23 mouse cellular contexts compared by ENCODE assay signal in the genomic region with DNA sequence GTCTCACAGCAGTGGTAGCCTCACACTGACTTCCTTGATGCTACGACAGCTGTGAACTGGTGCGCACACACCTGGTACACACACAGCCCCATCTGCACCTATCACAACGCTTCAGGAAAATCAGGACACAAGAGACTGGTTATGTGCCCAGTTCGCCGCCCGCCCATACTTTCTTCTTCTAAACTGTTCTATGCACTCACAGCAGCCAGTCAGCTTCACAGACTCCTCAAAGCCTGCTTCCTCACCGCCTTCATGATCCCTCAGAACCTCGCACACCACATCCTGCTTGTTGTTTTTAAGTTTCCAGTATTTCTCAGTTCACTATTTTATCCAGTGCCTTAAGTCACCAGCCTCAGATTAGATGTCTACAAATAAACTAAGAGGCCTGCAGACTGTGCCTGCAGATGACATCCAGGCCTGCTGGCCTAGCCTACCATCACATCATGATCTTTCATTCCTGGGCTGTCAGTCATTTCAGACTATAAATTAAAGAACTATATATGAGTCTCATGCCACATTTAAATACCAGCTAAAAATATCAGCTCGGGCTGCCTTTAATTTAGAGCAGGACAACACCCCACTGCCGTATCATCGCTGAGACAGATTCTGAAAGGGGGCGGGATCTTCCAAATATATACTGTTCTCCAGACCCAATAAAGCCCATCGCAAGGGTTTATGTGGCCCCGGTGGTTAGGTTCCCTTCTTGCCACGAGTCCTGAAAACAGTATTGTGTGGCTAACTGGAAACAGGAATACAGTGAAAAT. TPM values are rescaled to one million over a fixed set of nuclear protein-coding genes. Genes with fewer than 3 reads are reported as not detected.
DNase-seq lines count a peak whose midpoint lies in the region; ATAC-seq and TF ChIP-seq lines count a peak whose summit lies in the region.
"Had no signal": no experiment of that assay in that cellular context is flagged by ENCODE, and none has a peak within 500 bp of the region (broad histone marks: within the 10 kb centered on the region; RNA-seq: fewer than 3 reads in every experiment).

No protein-coding gene starts in this region.

- H3K9me3 ChIP-seq in embryonic facial prominence, embryonic 14.5 days (ENCODE audit: control insufficient read depth, low read length), result no peaks in the 10 kb centered on the region
- H3K9me3 ChIP-seq: forebrain, embryonic 13.5 days; hindbrain, embryonic 15.5 days; megakaryocyte, embryonic 14.5 days; stomach, embryonic 15.5 days had no signal

- H3K27me3 ChIP-seq in embryonic facial prominence, embryonic 14.5 days (replicated peaks; ENCODE audit: control insufficient read depth, insufficient read depth, low read length), result no peaks in the 10 kb centered on the region
- H3K27me3 ChIP-seq: forebrain, embryonic 13.5 days; hindbrain, embryonic 15.5 days; stomach, embryonic 15.5 days had no signal

- H3K4me2 ChIP-seq in embryonic facial prominence, embryonic 14.5 days (ENCODE audit: low read depth, low read length), result no peak overlapping the region
- H3K4me2 ChIP-seq: forebrain, embryonic 13.5 days; hindbrain, embryonic 15.5 days; stomach, embryonic 15.5 days had no signal

- 83% methylated on average over 15 of the region's 15 CpGs for WGBS in embryonic facial prominence, embryonic 14.5 days

- no peaks in the 10 kb centered on the region for H3K36me3 ChIP-seq in embryonic facial prominence, embryonic 14.5 days (ENCODE audit: control insufficient read depth, insufficient read depth, low read length)
- H3K36me3 ChIP-seq: hindbrain, embryonic 15.5 days; stomach, embryonic 15.5 days had no signal

- no peak; the same call in 1 of the 2 replicates for ATAC-seq in embryonic facial prominence, embryonic 14.5 days (ENCODE audit: low read depth)
- ATAC-seq: CD4-positive, CD25-positive, alpha-beta regulatory T cell, adult 4 months; lung, postnatal 0 days; midbrain, embryonic 16.5 days had no signal

- H3K9ac ChIP-seq in embryonic facial prominence, embryonic 14.5 days (ENCODE audit: low read depth, low read length), result no peak overlapping the region
- H3K9ac ChIP-seq: forebrain, embryonic 13.5 days; hindbrain, embryonic 15.5 days; liver, embryonic 14.5 days; stomach, embryonic 15.5 days had no signal

- no peak overlapping the region for H3K4me3 ChIP-seq in embryonic facial prominence, embryonic 14.5 days (ENCODE audit: low read depth, low read length)
- H3K4me3 ChIP-seq in layer of hippocampus, adult 2 months, result no peak overlapping the region
- H3K4me3 ChIP-seq: forebrain, embryonic 13.5 days; heart, adult 2 months; hindbrain, embryonic 15.5 days; megakaryocyte, embryonic 14.5 days; stomach, embryonic 15.5 days had no signal

- TF ChIP-seq CTCF in layer of hippocampus, adult 2 months (conservative IDR thresholded peaks at IDR 0.05), result no peak

- peaks cover 34% of the 10 kb centered on the region for H3K4me1 ChIP-seq in embryonic facial prominence, embryonic 14.5 days (ENCODE audit: control insufficient read depth, insufficient read depth, low read length)
- H3K4me1 ChIP-seq: megakaryocyte, embryonic 14.5 days had no signal

- intact Hi-C loops in left cerebral cortex, postnatal 14 days (cut with DNase I), result no loop called here
- intact Hi-C loops in left cerebral cortex, postnatal 4 days (cut with DNase I), result no loop called here

- H3K27ac ChIP-seq in embryonic facial prominence, embryonic 14.5 days (replicated peaks; ENCODE audit: low read depth, low read length), result 0 out of 2 replicates have a peak overlapping the region, but pooled peaks have one; percentile 17
- H3K27ac ChIP-seq in layer of hippocampus, adult 2 months, result no peak overlapping the region
- H3K27ac ChIP-seq: forebrain, embryonic 13.5 days; heart, adult 2 months; hindbrain, embryonic 15.5 days; liver, embryonic 14.5 days; stomach, embryonic 15.5 days had no signal

- peak; percentile 30 to 33 for DNase-seq in left cerebral cortex, postnatal 14 days (ENCODE audit: low spot score in 2 of 2)
- DNase-seq in left cerebral cortex, postnatal 4 days, result no peak
- DNase-seq in T-cell, adult 2 months (ENCODE audit: low spot score), result peak; percentile 66
- no peak for DNase-seq in embryonic facial prominence, embryonic 14.5 days (ENCODE audit: low spot score)
- peak; percentile 16 to 22 for DNase-seq in thymus, postnatal 10 days (ENCODE audit: low spot score in 2 of 2)
- no peak for DNase-seq in layer of hippocampus, postnatal 25 days (ENCODE audit: extremely low spot score in 1 of 2, low spot score in 1 of 2)
- DNase-seq in layer of hippocampus, adult 2 months (ENCODE audit: low spot score in 2 of 2), result no peak
- DNase-seq: adrenal gland, postnatal 25 days; cerebellum, postnatal 10 days; gastrocnemius, postnatal 10 days; heart, adult 2 months; heart, postnatal 14 days; kidney, adult 9 months; kidney, postnatal 4 days; spleen, adult 18-20 months had no signal

RNA-seq across cellular contexts. Expression of a gene that starts 40.2 kb away (rescaled TPM):
- total RNA-seq in left cerebral cortex, postnatal 14 days (2021), result 10 to 100 TPM; 45.2 to 48.1 TPM
- 10 to 100 TPM; 67.0 to 70.4 TPM for total RNA-seq in left cerebral cortex, postnatal 4 days (2021)
- polyA plus RNA-seq in embryonic facial prominence, embryonic 14.5 days (2014; fragmentation: Nextera tagmentation; extraction: Ambion mirVana), result 87.7 and 91.3 TPM in 2 replicates
- total RNA-seq in layer of hippocampus, postnatal 25 days (2021), result 10 to 100 TPM; 12.5 to 17.6 TPM
- 10 to 100 TPM; 16.0 to 17.4 TPM for total RNA-seq in layer of hippocampus, adult 2 months (2021)

Comparison
In these comparisons a context has a peak if more than half of its experiments do, and no peak if none do; other contexts are left out.
1. DNase-seq: peak in left cerebral cortex, postnatal 14 days (2 of 2), T-cell, adult 2 months (single experiment) and thymus, postnatal 10 days (2 of 2); none in left cerebral cortex, postnatal 4 days (single experiment), embryonic facial prominence, embryonic 14.5 days (single experiment), layer of hippocampus, postnatal 25 days (0 of 2) and layer of hippocampus, adult 2 months (0 of 2).